Mouse (Mus musculus) MEL (cell line): Measurements from ENCODE around the gene Ppp6r3.

Source experiments
- CHD2 ChIP-seq: IDR thresholded peaks from 2 replicates; pipeline ENCODE4 v1.6.1; 2011; ENCODE audit warnings: low read length, improper control_type of control experiment
- CTCF ChIP-seq, 3 experiments: IDR thresholded peaks in 2 of 3; conservative IDR thresholded peaks in 1 of 3; 2 replicates each; pipeline ENCODE4 v1.5.1; 2011 to 2012; ENCODE audit warnings: low read length in 3 of 3, low read depth in 2 of 3, mild to moderate bottlenecking in 2 of 3, improper control_type of control experiment in 1 of 3, inconsistent platforms in 1 of 3, mixed read lengths in 1 of 3, moderate library complexity in 1 of 3; ENCODE audit not compliant: control insufficient read depth in 1 of 3, insufficient read depth in 1 of 3, poor library complexity in 1 of 3, severe bottlenecking in 1 of 3
- HCFC1 ChIP-seq: IDR thresholded peaks from 2 replicates; pipeline ENCODE4 v1.6.1; 2012; ENCODE audit warnings: low read depth, mild to moderate bottlenecking, inconsistent platforms, low read length, improper control_type of control experiment, moderate library complexity
- MXI1 ChIP-seq: IDR thresholded peaks from 2 replicates; pipeline ENCODE4 v1.6.1; 2011; ENCODE audit warnings: mild to moderate bottlenecking, low read depth, low read length, improper control_type of control experiment
- MYC ChIP-seq: IDR thresholded peaks from 2 replicates; pipeline ENCODE4 v1.6.1; 2011; ENCODE audit warnings: low read depth, mild to moderate bottlenecking, low read length, improper control_type of control experiment, moderate library complexity
- NRF1 ChIP-seq: IDR thresholded peaks from 2 replicates; pipeline ENCODE4 v1.6.1; 2014; ENCODE audit warnings: low read depth, mild to moderate bottlenecking, inconsistent platforms, low read length, improper control_type of control experiment, moderate library complexity; ENCODE audit not compliant: poor library complexity, insufficient read depth, severe bottlenecking
- POLR2AphosphoS2 ChIP-seq: IDR thresholded peaks from 2 replicates; pipeline ENCODE4 v1.6.1; 2011; ENCODE audit warnings: low read length, improper control_type of control experiment
- RAD21 ChIP-seq: IDR thresholded peaks from 2 replicates; pipeline ENCODE4 v1.6.1; 2011; ENCODE audit warnings: mild to moderate bottlenecking, low read depth, low read length, improper control_type of control experiment
- RCOR1 ChIP-seq: IDR thresholded peaks from 2 replicates; pipeline ENCODE4 v1.6.1; 2012; ENCODE audit warnings: low read depth, mild to moderate bottlenecking, inconsistent platforms, low read length, improper control_type of control experiment
- TCF12 ChIP-seq: IDR thresholded peaks from 2 replicates; pipeline ENCODE4 v1.6.1; 2014; ENCODE audit warnings: low read depth, mild to moderate bottlenecking, inconsistent platforms, low read length, improper control_type of control experiment, moderate library complexity
- ZKSCAN1 ChIP-seq: IDR thresholded peaks from 2 replicates; pipeline ENCODE4 v1.6.1; 2012; ENCODE audit warnings: low read depth, mild to moderate bottlenecking, inconsistent platforms, low read length, improper control_type of control experiment, moderate library complexity

- TF ChIP-seq TCF12 = no peak
- TF ChIP-seq CTCF (IDR thresholded peaks at IDR 0.05 in 2 of 3, conservative IDR thresholded peaks at IDR 0.05 in 1 of 3; ENCODE audit: control insufficient read depth in 1 of 3, insufficient read depth in 1 of 3, low read depth in 2 of 3, low read length in 3 of 3, poor library complexity in 1 of 3, severe bottlenecking in 1 of 3) = peak in 2 of 3 experiments; percentile 53 to 54; a peak in 4 of 6 replicates
- TF ChIP-seq RCOR1 = no peak
- TF ChIP-seq MYC = no peak
- no peak for TF ChIP-seq ZKSCAN1
- no peak for TF ChIP-seq POLR2AphosphoS2
- no peak for TF ChIP-seq CHD2
- TF ChIP-seq HCFC1 = no peak
- no peak for TF ChIP-seq MXI1
- TF ChIP-seq NRF1 = no peak
- TF ChIP-seq RAD21 = peak; percentile 43
These were observed 137.6 kb downstream of the Ppp6r3 start for GRCm38 (mm10) chr19:3437980-3438379.
